ENCODE assay signal across 11 mouse cellular contexts in genomic region chr17:73806331-73806730, GRCm38 (mm10). TPM values are rescaled to one million over a fixed set of nuclear protein-coding genes. Genes with fewer than 3 reads are reported as not detected.
DNase-seq lines count a peak whose midpoint lies in the region; ATAC-seq lines count a peak whose summit lies in the region.
"Had no signal": no experiment of that assay in that cellular context is flagged by ENCODE, and none has a peak within 500 bp of the region (broad histone marks: within the 10 kb centered on the region; RNA-seq: fewer than 3 reads in every experiment).

No protein-coding gene starts in this region.

- no peaks in the 10 kb centered on the region for H3K27me3 ChIP-seq in hindbrain, embryonic 13.5 days
- H3K27me3 ChIP-seq in hindbrain, embryonic 11.5 days (ENCODE audit: control insufficient read depth, insufficient read depth, low read length) = no peaks in the 10 kb centered on the region
- H3K27me3 ChIP-seq in midbrain, embryonic 12.5 days = no peaks in the 10 kb centered on the region
- H3K27me3 ChIP-seq in midbrain, embryonic 11.5 days (ENCODE audit: control insufficient read depth, insufficient read depth, low read length) = no peaks in the 10 kb centered on the region; the same call in 1 of the 2 replicates
- H3K27me3 ChIP-seq in hindbrain, embryonic 16.5 days (replicated peaks; ENCODE audit: control insufficient read depth, insufficient read depth, low read length) = no peaks in the 10 kb centered on the region
- H3K27me3 ChIP-seq in neural tube, embryonic 14.5 days (ENCODE audit: control insufficient read depth, insufficient read depth, low read length) = no peaks in the 10 kb centered on the region

- H3K9ac ChIP-seq in hindbrain, embryonic 13.5 days = peak overlapping the region; percentile 59
- H3K9ac ChIP-seq in hindbrain, embryonic 11.5 days (ENCODE audit: low read depth, low read length) = no peak overlapping the region
- no peak overlapping the region for H3K9ac ChIP-seq in midbrain, embryonic 12.5 days (replicated peaks)
- H3K9ac ChIP-seq in midbrain, embryonic 11.5 days (ENCODE audit: low read length) = no peak overlapping the region
- H3K9ac ChIP-seq in hindbrain, embryonic 16.5 days (ENCODE audit: low read depth, low read length) = no peak overlapping the region
- H3K9ac ChIP-seq in neural tube, embryonic 14.5 days (replicated peaks; ENCODE audit: low read depth, low read length) = no peak overlapping the region
- H3K9ac ChIP-seq: intestine, embryonic 15.5 days had no signal

- H3K9me3 ChIP-seq in hindbrain, embryonic 13.5 days = no peaks in the 10 kb centered on the region
- H3K9me3 ChIP-seq in hindbrain, embryonic 11.5 days (ENCODE audit: control insufficient read depth, low read length) = no peaks in the 10 kb centered on the region
- H3K9me3 ChIP-seq in midbrain, embryonic 12.5 days = no peaks in the 10 kb centered on the region
- H3K9me3 ChIP-seq in midbrain, embryonic 11.5 days (ENCODE audit: control insufficient read depth, low read length) = no peaks in the 10 kb centered on the region
- no peaks in the 10 kb centered on the region for H3K9me3 ChIP-seq in hindbrain, embryonic 16.5 days (ENCODE audit: control insufficient read depth, low read length)
- H3K9me3 ChIP-seq in neural tube, embryonic 14.5 days (ENCODE audit: control insufficient read depth, low read length) = no peaks in the 10 kb centered on the region
- H3K9me3 ChIP-seq: intestine, embryonic 15.5 days had no signal

- peaks cover 21% of the 10 kb centered on the region for H3K4me1 ChIP-seq in hindbrain, embryonic 13.5 days (replicated peaks)
- H3K4me1 ChIP-seq in hindbrain, embryonic 11.5 days (replicated peaks; ENCODE audit: control insufficient read depth, insufficient read depth, low read length) = no peaks in the 10 kb centered on the region
- peaks cover 12% of the 10 kb centered on the region for H3K4me1 ChIP-seq in midbrain, embryonic 12.5 days
- peaks cover 4% of the 10 kb centered on the region for H3K4me1 ChIP-seq in midbrain, embryonic 11.5 days (ENCODE audit: control insufficient read depth, insufficient read depth, low read length)
- H3K4me1 ChIP-seq in hindbrain, embryonic 16.5 days (ENCODE audit: control insufficient read depth, insufficient read depth, low read depth, low read length) = peaks cover 6% of the 10 kb centered on the region
- peaks cover 6% of the 10 kb centered on the region; the same call in 1 of the 2 replicates for H3K4me1 ChIP-seq in neural tube, embryonic 14.5 days (ENCODE audit: control insufficient read depth, insufficient read depth, low read length)

- H3K4me3 ChIP-seq in hindbrain, embryonic 13.5 days = peak overlapping the region; percentile 23
- H3K4me3 ChIP-seq in hindbrain, embryonic 11.5 days (ENCODE audit: low read depth, low read length) = no peak overlapping the region
- no peak overlapping the region for H3K4me3 ChIP-seq in midbrain, embryonic 12.5 days
- H3K4me3 ChIP-seq in midbrain, embryonic 11.5 days (ENCODE audit: low read depth, low read length) = no peak overlapping the region
- peak overlapping the region; percentile 25 for H3K4me3 ChIP-seq in hindbrain, embryonic 16.5 days (ENCODE audit: low read length)
- H3K4me3 ChIP-seq in neural tube, embryonic 14.5 days (ENCODE audit: low read depth, low read length) = no peak overlapping the region
- H3K4me3 ChIP-seq: heart, adult 2 months had no signal

- H3K27ac ChIP-seq in hindbrain, embryonic 13.5 days = no peak overlapping the region
- no peak overlapping the region for H3K27ac ChIP-seq in hindbrain, embryonic 11.5 days (ENCODE audit: low read depth, low read length)
- no peak overlapping the region for H3K27ac ChIP-seq in midbrain, embryonic 12.5 days (replicated peaks)
- no peak overlapping the region for H3K27ac ChIP-seq in midbrain, embryonic 11.5 days (ENCODE audit: low read depth, low read length)
- no peak overlapping the region for H3K27ac ChIP-seq in hindbrain, embryonic 16.5 days (ENCODE audit: low read depth, low read length)
- no peak overlapping the region for H3K27ac ChIP-seq in neural tube, embryonic 14.5 days (ENCODE audit: low read depth, low read length)
- H3K27ac ChIP-seq: heart, adult 2 months; intestine, embryonic 15.5 days had no signal

- DNase-seq in hindbrain, embryonic 11.5 days (ENCODE audit: low spot score) = no peak
- no peak for DNase-seq in midbrain, embryonic 11.5 days (ENCODE audit: low spot score, missing footprints)
- DNase-seq in gastrocnemius, postnatal 4 days (ENCODE audit: low spot score in 2 of 2) = no peak
- DNase-seq in urinary bladder, postnatal 14 days (ENCODE audit: low spot score) = no peak
- DNase-seq: heart, adult 2 months; thymus, postnatal 4 days had no signal

- no peaks in the 10 kb centered on the region for H3K36me3 ChIP-seq in hindbrain, embryonic 13.5 days
- no peaks in the 10 kb centered on the region for H3K36me3 ChIP-seq in hindbrain, embryonic 11.5 days (ENCODE audit: control insufficient read depth, insufficient read depth, low read length)
- no peaks in the 10 kb centered on the region for H3K36me3 ChIP-seq in midbrain, embryonic 12.5 days
- no peaks in the 10 kb centered on the region for H3K36me3 ChIP-seq in midbrain, embryonic 11.5 days (ENCODE audit: control insufficient read depth, insufficient read depth, low read length)
- H3K36me3 ChIP-seq in hindbrain, embryonic 16.5 days (ENCODE audit: control insufficient read depth, insufficient read depth, low read length) = no peaks in the 10 kb centered on the region
- H3K36me3 ChIP-seq in neural tube, embryonic 14.5 days (ENCODE audit: control insufficient read depth, insufficient read depth, low read length) = no peaks in the 10 kb centered on the region
- H3K36me3 ChIP-seq: intestine, embryonic 15.5 days had no signal

- WGBS in hindbrain, embryonic 13.5 days = 86% methylated on average over 6 of the region's 6 CpGs
- WGBS in hindbrain, embryonic 11.5 days = 86% methylated on average over 6 of the region's 6 CpGs
- WGBS in midbrain, embryonic 12.5 days = 85% methylated on average over 6 of the region's 6 CpGs
- 90% methylated on average over 6 of the region's 6 CpGs for WGBS in midbrain, embryonic 11.5 days
- 79% methylated on average over 6 of the region's 6 CpGs for WGBS in hindbrain, embryonic 16.5 days
- WGBS in neural tube, embryonic 14.5 days = 87% methylated on average over 6 of the region's 6 CpGs

- peak overlapping the region; percentile 67 for H3K4me2 ChIP-seq in hindbrain, embryonic 13.5 days
- no peak overlapping the region for H3K4me2 ChIP-seq in hindbrain, embryonic 11.5 days (replicated peaks; ENCODE audit: low read depth, low read length)
- 0 out of 2 replicates have a peak overlapping the region, but pooled peaks have one; percentile 83 for H3K4me2 ChIP-seq in midbrain, embryonic 12.5 days (replicated peaks)
- H3K4me2 ChIP-seq in midbrain, embryonic 11.5 days = no peak overlapping the region; the same call in 1 of the 2 replicates
- peak overlapping the region; percentile 71 for H3K4me2 ChIP-seq in hindbrain, embryonic 16.5 days (ENCODE audit: low read length)
- H3K4me2 ChIP-seq in neural tube, embryonic 14.5 days (ENCODE audit: low read depth, low read length) = peak overlapping the region; percentile 59

- no peak for ATAC-seq in hindbrain, embryonic 13.5 days (ENCODE audit: low FRiP score)
- no peak for ATAC-seq in hindbrain, embryonic 11.5 days (ENCODE audit: low FRiP score)
- no peak for ATAC-seq in midbrain, embryonic 12.5 days (ENCODE audit: low FRiP score, low read depth)
- no peak for ATAC-seq in midbrain, embryonic 11.5 days (ENCODE audit: low FRiP score)
- no peak for ATAC-seq in hindbrain, embryonic 16.5 days
- no peak for ATAC-seq in neural tube, embryonic 14.5 days (ENCODE audit: low read depth)
- ATAC-seq: intestine, embryonic 15.5 days had no signal

RNA-seq across cellular contexts. Expression of gene Ehd3, which starts 2.4 kb away (rescaled TPM):
- 13.7 and 14.9 TPM in 2 replicates for polyA plus RNA-seq in hindbrain, embryonic 13.5 days (2015; fragmentation: Nextera tagmentation; extraction: Ambion mirVana)
- 7.0 and 8.3 TPM in 2 replicates for polyA plus RNA-seq in hindbrain, embryonic 11.5 days (2014; fragmentation: Nextera tagmentation; extraction: Ambion mirVana)
- 7.6 and 8.2 TPM in 2 replicates for polyA plus RNA-seq in midbrain, embryonic 12.5 days (2016; fragmentation: Nextera tagmentation; extraction: Ambion mirVana)
- polyA plus RNA-seq in midbrain, embryonic 11.5 days (2014; fragmentation: Nextera tagmentation; extraction: Ambion mirVana) = 7.3 and 7.4 TPM in 2 replicates
- 26.5 and 29.8 TPM in 2 replicates for polyA plus RNA-seq in hindbrain, embryonic 16.5 days (2015; fragmentation: Nextera tagmentation; extraction: Ambion mirVana)
- polyA plus RNA-seq in neural tube, embryonic 14.5 days (2014; fragmentation: Nextera tagmentation; extraction: Ambion mirVana) = 24.5 and 25.4 TPM in 2 replicates
- total RNA-seq in gastrocnemius, postnatal 4 days (2021) = 1 to 10 TPM; 7.0 to 7.6 TPM

Comparison
In these comparisons a context has a peak if more than half of its experiments do, and no peak if none do; other contexts are left out.
1. H3K4me2 ChIP-seq: peak in hindbrain, embryonic 13.5 days (single experiment), midbrain, embryonic 12.5 days (single experiment), hindbrain, embryonic 16.5 days (single experiment) and neural tube, embryonic 14.5 days (single experiment); none in hindbrain, embryonic 11.5 days (single experiment) and midbrain, embryonic 11.5 days (single experiment).
2. H3K4me3 ChIP-seq: peak in hindbrain, embryonic 13.5 days (single experiment) and hindbrain, embryonic 16.5 days (single experiment); none in hindbrain, embryonic 11.5 days (single experiment), midbrain, embryonic 12.5 days (single experiment), midbrain, embryonic 11.5 days (single experiment) and neural tube, embryonic 14.5 days (single experiment).